Mouse (Mus musculus): Measurements from ENCODE around the gene Islr2.

- no peak for TF ChIP-seq EP300 (IDR thresholded peaks at IDR 0.05; ENCODE audit: low read depth)
- TF ChIP-seq CTCF (IDR thresholded peaks at IDR 0.05; ENCODE audit: low read depth), result no peak
Observed at GRCm38 (mm10) chr9:58150733-58151361, 53.3 kb downstream of the Islr2 start.
